Mouse (Mus musculus): ENCODE measurements around the gene Shroom2.

Shroom2 gene

GRCm38 (mm10) chrX:152768891-152769599 is at the start of gene Shroom2:
Shroom2 (minus strand) TSS chrX:152769465.
- in situ Hi-C loops (cut with MboI, MseI) = no loop called here

- in situ Hi-C loops (cut with MboI, MseI) = no loop called here
These were observed 49.7 kb upstream of the Shroom2 start for GRCm38 (mm10) chrX:152818996-152819395.

- in situ Hi-C loops (cut with MboI, MseI) = no loop called here
These were observed 44.1 kb upstream of the Shroom2 start for GRCm38 (mm10) chrX:152813339-152813738.

GRCm38 (mm10) chrX:152805317-152805716 is 36.1 kb upstream of the Shroom2 start:
- in situ Hi-C loops (cut with MboI, MseI) = no loop called here

- in situ Hi-C loops (cut with MboI, MseI) = no loop called here
These were observed 19.3 kb upstream of the Shroom2 start for GRCm38 (mm10) chrX:152788611-152789010.

GRCm38 (mm10) chrX:152788129-152788528 is 18.9 kb upstream of the Shroom2 start:
- in situ Hi-C loops (cut with MboI, MseI) = no loop called here

- in situ Hi-C loops (cut with MboI, MseI) = no loop called here
These were observed 12.6 kb upstream of the Shroom2 start, which contains the start of gene Gpr143 for GRCm38 (mm10) chrX:152781720-152782403. Gpr143 (plus strand) TSS chrX:152781921.

GRCm38 (mm10) chrX:152769600-152770157 is 414 bp upstream of the Shroom2 start:
- in situ Hi-C loops (cut with MboI, MseI) = no loop called here

GRCm38 (mm10) chrX:152764171-152764570 is 5.1 kb downstream of the Shroom2 start:
- in situ Hi-C loops (cut with MboI, MseI) = no loop called here

- in situ Hi-C loops (cut with MboI, MseI) = no loop called here
These were observed 6.4 kb downstream of the Shroom2 start for GRCm38 (mm10) chrX:152762855-152763254.

GRCm38 (mm10) chrX:152762437-152762836 is 6.8 kb downstream of the Shroom2 start:
- in situ Hi-C loops (cut with MboI, MseI) = no loop called here

- in situ Hi-C loops (cut with MboI, MseI) = no loop called here
These were observed 13.0 kb downstream of the Shroom2 start for GRCm38 (mm10) chrX:152756293-152756692.

- in situ Hi-C loops (cut with MboI, MseI) = no loop called here
These were observed 13.4 kb downstream of the Shroom2 start for GRCm38 (mm10) chrX:152755819-152756218.

- in situ Hi-C loops (cut with MboI, MseI) = no loop called here
These were observed 23.3 kb downstream of the Shroom2 start for GRCm38 (mm10) chrX:152745925-152746324.

GRCm38 (mm10) chrX:152743642-152744041 is 25.6 kb downstream of the Shroom2 start:
- in situ Hi-C loops (cut with MboI, MseI) = no loop called here

GRCm38 (mm10) chrX:152738759-152739368 is 30.4 kb downstream of the Shroom2 start:
- in situ Hi-C loops (cut with MboI, MseI) = no loop called here

GRCm38 (mm10) chrX:152738191-152738590 is 31.1 kb downstream of the Shroom2 start:
- in situ Hi-C loops (cut with MboI, MseI) = no loop called here

GRCm38 (mm10) chrX:152735283-152735682 is 34.0 kb downstream of the Shroom2 start:
- in situ Hi-C loops (cut with MboI, MseI) = no loop called here

- in situ Hi-C loops (cut with MboI, MseI) = no loop called here
These were observed 52.6 kb downstream of the Shroom2 start for GRCm38 (mm10) chrX:152716693-152717092.

GRCm38 (mm10) chrX:152710715-152711114 is 58.5 kb downstream of the Shroom2 start:
- in situ Hi-C loops (cut with MboI, MseI) = loop anchor here (5.0 kb wide), 1 partner anchor 1972 kb away; no protein-coding TSS in a partner anchor

- in situ Hi-C loops (cut with MboI, MseI) = no loop called here
These were observed 60.9 kb downstream of the Shroom2 start for GRCm38 (mm10) chrX:152708359-152708758.

- in situ Hi-C loops (cut with MboI, MseI) = no loop called here
These were observed 63.9 kb downstream of the Shroom2 start for GRCm38 (mm10) chrX:152705397-152705796.

All from T-helper 2 cell (primary cell).